In the genomic region with DNA sequence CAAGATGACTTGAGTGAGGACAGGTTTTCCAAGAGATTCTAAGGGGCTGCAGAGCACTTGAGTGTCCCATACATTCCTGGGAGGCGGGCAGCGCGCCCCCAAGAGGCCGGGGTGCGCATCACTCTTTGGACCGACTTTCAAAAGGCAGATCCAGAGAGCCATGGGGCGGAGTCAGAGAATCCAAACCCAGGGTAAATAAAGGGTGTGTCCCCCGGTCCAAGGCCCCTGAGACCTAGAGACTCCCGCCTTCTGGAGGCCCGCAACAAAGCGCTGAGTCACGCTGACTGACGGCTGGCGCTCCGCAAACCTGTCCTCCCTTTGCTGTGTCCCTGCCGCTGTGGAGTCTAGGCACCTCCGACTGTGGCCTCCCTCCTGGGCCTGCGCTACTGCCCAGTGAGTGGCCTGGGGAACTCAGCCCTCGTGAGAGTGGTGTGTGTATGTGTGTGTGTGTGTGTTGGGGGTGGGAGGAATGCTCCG, we compare ENCODE assay signal across 8 mouse cellular contexts. TPM values are rescaled to one million over a fixed set of nuclear protein-coding genes. Genes with fewer than 3 reads are reported as not detected.
DNase-seq lines count a peak whose midpoint lies in the region; ATAC-seq and TF ChIP-seq lines count a peak whose summit lies in the region.

TSS of gene Pir (plus strand) at position 87 of the 477 bp plus-strand sequence.

- TF ChIP-seq POLR2A in lung, adult 2 months (IDR thresholded peaks at IDR 0.05; ENCODE audit: borderline replicate concordance, extremely low read depth, low read depth, low read length), result peak; percentile 71; the same call in 1 of the 2 replicates

- no peaks in the 10 kb centered on the region for H3K36me3 ChIP-seq in neural tube, embryonic 15.5 days

- H3K27me3 ChIP-seq in neural tube, embryonic 15.5 days (replicated peaks), result peaks cover 10% of the 10 kb centered on the region; the same call in 1 of the 2 replicates

- H3K27ac ChIP-seq in layer of hippocampus, adult 2 months, result peak within 1 kb of the TSS; percentile 76
- H3K27ac ChIP-seq in neural tube, embryonic 15.5 days (replicated peaks), result no peak within 1 kb of the TSS

- no peaks in the 10 kb centered on the region; the same call in 1 of the 2 replicates for H3K4me1 ChIP-seq in lung, adult 2 months (ENCODE audit: control insufficient read depth, insufficient read depth, low read length)
- no peaks in the 10 kb centered on the region for H3K4me1 ChIP-seq in neural tube, embryonic 15.5 days

- WGBS in lung, adult 2 months, result 23% methylated on average over 20 of the region's 20 CpGs
- 16% methylated on average over 20 of the region's 20 CpGs for WGBS in neural tube, embryonic 15.5 days

- peak within 1 kb of the TSS; percentile 59 for H3K4me2 ChIP-seq in neural tube, embryonic 15.5 days

- 0 out of 2 replicates have a peak within 1 kb of the TSS, but pooled peaks have one; percentile 26 for H3K9ac ChIP-seq in neural tube, embryonic 15.5 days (replicated peaks)

- intact Hi-C loops in heart, postnatal 36 days (cut with DNase I), result loop anchor here (5.0 kb wide), 1 partner anchor 72 kb away; no protein-coding TSS in a partner anchor

- ATAC-seq in neural tube, embryonic 15.5 days (ENCODE audit: low FRiP score), result peak; percentile 63

- TF ChIP-seq CTCF in layer of hippocampus, adult 2 months (conservative IDR thresholded peaks at IDR 0.05), result peak; percentile 76
- TF ChIP-seq CTCF in lung, adult 2 months (IDR thresholded peaks at IDR 0.05; ENCODE audit: insufficient read depth, low read length), result 0 out of 2 replicates have a peak, but pooled peaks have one; percentile 14

- no peaks in the 10 kb centered on the region for H3K9me3 ChIP-seq in neural tube, embryonic 15.5 days (replicated peaks)

- DNase-seq in MN1 (ENCODE audit: low spot score), result peak; percentile 77
- DNase-seq in cerebellum, adult 8-10 months, result peak; percentile 7
- peak; percentile 51 for DNase-seq in forelimb bud, embryonic 11.5 days (ENCODE audit: low read depth, low spot score)
- DNase-seq in heart, postnatal 36 days, result peak; percentile 48 to 57
- peak; percentile 23 to 37 for DNase-seq in layer of hippocampus, adult 2 months (ENCODE audit: low spot score in 2 of 2)
- peak; percentile 53 for DNase-seq in lung, adult 2 months
- DNase-seq in testis, postnatal 14 days (ENCODE audit: low spot score), result peak; percentile 36

- H3K4me3 ChIP-seq in layer of hippocampus, adult 2 months, result peak within 1 kb of the TSS; percentile 56
- H3K4me3 ChIP-seq in lung, adult 2 months (replicated peaks; ENCODE audit: extremely low read depth, low read depth, low read length), result peak within 1 kb of the TSS; percentile 58
- H3K4me3 ChIP-seq in neural tube, embryonic 15.5 days (replicated peaks), result peak within 1 kb of the TSS; percentile 35

RNA-seq across cellular contexts. Expression of gene Pir, which starts in this region (rescaled TPM):
- 1 to 10 TPM; 4.9 to 7.2 TPM for total RNA-seq in heart, postnatal 36 days (2021)
- total RNA-seq in layer of hippocampus, adult 2 months (2021), result 1 to 10 TPM; 6.7 to 8.9 TPM
- 11.1 and 11.9 TPM in 2 replicates for polyA plus RNA-seq in lung, adult 2 months (2012; rRNA removed)
- polyA plus RNA-seq in neural tube, embryonic 15.5 days (2015; fragmentation: Nextera tagmentation; extraction: Ambion mirVana), result 3.0 and 7.0 TPM in 2 replicates

Comparison
In these comparisons a context has a peak if more than half of its experiments do, and no peak if none do; other contexts are left out.
1. DNase-seq: peak in every context shown above with its lines; median percentile 77 in MN1; 53 in lung, adult 2 months; 52 in heart, postnatal 36 days; 51 in forelimb bud, embryonic 11.5 days; 36 in testis, postnatal 14 days; 30 in layer of hippocampus, adult 2 months; 7 in cerebellum, adult 8-10 months.